Mouse (Mus musculus) kidney, adult 2 months (tissue): ENCODE results near the gene Vasp. TPM values are rescaled to one million over a fixed set of nuclear protein-coding genes. Genes with fewer than 3 reads are reported as not detected.

Experiments
- DNase-seq: peaks from one replicate; pipeline ENCODE4 v3.0.0; 2021
- H3K27ac ChIP-seq: fragments of 200-500 bp; 2 replicates; pipeline ENCODE4 v1.5.1; 2012; ENCODE audit warnings: low read depth, low read length, control low read depth, inconsistent platforms; ENCODE audit not compliant: insufficient read depth
- H3K27me3 ChIP-seq: fragments of 200-500 bp; replicated peaks from 2 replicates; pipeline ENCODE4 v1.6.1; 2012; ENCODE audit warnings: mild to moderate bottlenecking, moderate library complexity, low read length, inconsistent platforms; ENCODE audit not compliant: control insufficient read depth, insufficient read depth
- H3K36me3 ChIP-seq: fragments of 200-500 bp; 2 replicates; pipeline ENCODE4 v1.6.1; 2012; ENCODE audit warnings: mild to moderate bottlenecking, moderate library complexity, low read length, inconsistent platforms; ENCODE audit not compliant: control insufficient read depth, insufficient read depth
- H3K4me1 ChIP-seq: fragments of 200-500 bp; 2 replicates; pipeline ENCODE4 v1.6.1; 2011; ENCODE audit warnings: low read length; ENCODE audit not compliant: control insufficient read depth, insufficient read depth
- H3K4me3 ChIP-seq: fragments of 200-500 bp; 2 replicates; pipeline ENCODE4 v1.5.1; 2011; ENCODE audit warnings: mild to moderate bottlenecking, low read depth, low read length, control low read depth; ENCODE audit not compliant: insufficient read depth
- CTCF ChIP-seq: fragments of 200-500 bp; conservative IDR thresholded peaks from 2 replicates; pipeline ENCODE4 v1.5.1; 2011; ENCODE audit warnings: low read depth, mild to moderate bottlenecking, control low read depth, low read length, moderate library complexity, mixed read lengths; ENCODE audit not compliant: insufficient read depth, insufficient read length
- POLR2A ChIP-seq: fragments of 200-500 bp; IDR thresholded peaks from one replicate; pipeline ENCODE4 v1.6.1; 2011; ENCODE audit warnings: low read depth, low read length, control low read depth
- WGBS: fragments of 180-500 bp; shearing (Covaris S2); methylation state at CpG from one replicate; pipeline ENCODE4 v1.1.7; 2018; 5-methylcytosine and 5-hydroxymethylcytosine counted together
- polyA plus RNA-seq: library from polyadenylated mRNA; depleted of rRNA; stranded (reverse); fragments of >200 nt; gene quantifications from 2 replicates; pipeline ENCODE4 v1.2.3, GENCODE M21; 2012

The Vasp gene
- polyA plus RNA-seq, 1 experiment: 71.5 TPM

- Histone ChIP-seq H3K36me3 (no peaks in the 10 kb centered on the region), H3K4me3 (no peak overlapping the region), H3K27me3 (no peaks in the 10 kb centered on the region), H3K4me1 (no peaks in the 10 kb centered on the region), H3K27ac (0 out of 2 replicates have a peak overlapping the region, but pooled peaks have one; percentile 12)
- 52% methylated on average over 9 of the region's 9 CpGs for WGBS
- no peak for DNase-seq
- TF ChIP-seq CTCF (no peak), POLR2A (no peak)
Measured at GRCm38 (mm10) chr7:19214940-19215339, 56.7 kb downstream of the Vasp start.

GRCm38 (mm10) chr7:19214369-19214768 is 57.2 kb downstream of the Vasp start:
- no peak overlapping the region for H3K4me3 ChIP-seq
- TF ChIP-seq CTCF: no peak
- no peak for TF ChIP-seq POLR2A
- 49% methylated on average over 7 of the region's 7 CpGs for WGBS
- no peak overlapping the region for H3K27ac ChIP-seq
- no peak for DNase-seq
- H3K27me3 ChIP-seq: no peaks in the 10 kb centered on the region
- no peaks in the 10 kb centered on the region for H3K36me3 ChIP-seq
- no peaks in the 10 kb centered on the region for H3K4me1 ChIP-seq

GRCm38 (mm10) chr7:19213385-19213784 is 58.2 kb downstream of the Vasp start:
- Histone ChIP-seq H3K27me3 (no peaks in the 10 kb centered on the region), H3K36me3 (no peaks in the 10 kb centered on the region), H3K27ac (peak overlapping the region; percentile 21; the same call in 1 of the 2 replicates), H3K4me1 (no peaks in the 10 kb centered on the region), H3K4me3 (peak overlapping the region; percentile 63)
- TF ChIP-seq CTCF: no peak
- no peak for TF ChIP-seq POLR2A
- WGBS: 55% methylated on average over 2 of the region's 2 CpGs
- peak; percentile 37 for DNase-seq

GRCm38 (mm10) chr7:19211996-19212755 is 59.4 kb downstream of the Vasp start, which contains the start of gene Gpr4:
TSS of gene Gpr4 (plus strand) at chr7:19212538.
- Histone ChIP-seq H3K27ac (peak within 1 kb of the TSS; percentile 27; the same call in 1 of the 2 replicates), H3K27me3 (no peaks in the 10 kb centered on the region), H3K36me3 (no peaks in the 10 kb centered on the region), H3K4me3 (peak within 1 kb of the TSS; percentile 63), H3K4me1 (no peaks in the 10 kb centered on the region)
- WGBS: 3% methylated on average over 30 of the region's 30 CpGs
- no peak for TF ChIP-seq CTCF
- no peak for TF ChIP-seq POLR2A
- peak; percentile 51 for DNase-seq

DNA sequence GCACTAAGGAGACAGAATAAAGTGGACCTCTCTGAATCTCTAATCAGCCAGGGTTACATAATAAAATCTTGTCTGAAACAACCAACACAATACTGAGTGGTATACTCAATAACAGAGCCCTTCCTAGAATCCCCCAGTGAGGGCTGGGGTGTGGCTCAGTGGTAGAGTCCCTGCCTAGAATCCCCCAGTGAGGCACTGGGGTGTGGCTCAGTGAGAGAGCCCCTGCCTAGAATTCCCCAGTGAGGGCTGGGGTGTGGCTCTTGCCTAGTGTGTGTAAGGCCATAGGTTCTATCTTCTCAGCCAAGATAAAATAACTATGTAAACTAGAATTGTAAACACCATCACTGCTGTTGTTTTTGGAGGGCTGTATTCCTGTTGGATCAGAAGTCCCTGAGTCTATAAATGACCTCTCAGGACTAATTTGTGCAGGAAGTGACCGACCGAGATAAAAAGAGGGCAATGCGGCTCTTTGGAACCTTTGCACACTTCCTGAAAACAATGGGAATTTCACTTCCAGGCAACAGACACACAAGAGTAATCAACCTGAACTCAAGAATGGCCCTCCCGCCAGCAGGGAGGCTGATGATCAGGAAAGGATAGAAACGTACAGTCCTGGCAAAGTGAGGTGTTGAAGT is 60.5 kb downstream of the Vasp start:
- no peaks in the 10 kb centered on the region for H3K36me3 ChIP-seq
- TF ChIP-seq POLR2A (no peak), CTCF (no peak)
- no peaks in the 10 kb centered on the region for H3K4me1 ChIP-seq
- peak; percentile 60 for DNase-seq
- 13% methylated on average over 5 of the region's 5 CpGs for WGBS
- no peaks in the 10 kb centered on the region for H3K27me3 ChIP-seq
- no peak overlapping the region for H3K4me3 ChIP-seq
- 0 out of 2 replicates have a peak overlapping the region, but pooled peaks have one; percentile 27 for H3K27ac ChIP-seq

DNA sequence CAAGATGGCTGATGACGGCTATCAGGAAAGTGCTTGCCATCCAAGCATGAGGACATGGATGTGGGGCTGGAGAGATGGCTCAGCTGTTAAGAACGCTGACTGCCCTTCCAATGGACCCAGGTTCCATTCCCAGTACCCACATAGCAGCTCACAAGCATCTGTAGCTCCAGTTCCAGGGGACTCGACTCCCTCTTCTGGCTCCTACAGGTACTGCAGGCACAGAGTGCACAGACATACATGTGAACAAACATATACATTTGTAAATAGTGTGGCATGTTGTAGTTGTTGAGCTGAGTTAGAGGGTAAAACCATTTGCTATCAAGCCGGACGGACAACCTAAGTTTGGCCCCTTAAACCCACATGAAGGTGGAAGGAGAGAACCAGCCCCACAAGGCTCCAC is 61.6 kb downstream of the Vasp start:
- H3K4me1 ChIP-seq: no peaks in the 10 kb centered on the region
- TF ChIP-seq POLR2A: no peak
- no peak; the same call in 1 of the 2 replicates for TF ChIP-seq CTCF
- H3K36me3 ChIP-seq: no peaks in the 10 kb centered on the region
- H3K27me3 ChIP-seq: no peaks in the 10 kb centered on the region
- DNase-seq: no peak
- no peak overlapping the region for H3K27ac ChIP-seq
- WGBS: 96% methylated on average over 5 of the region's 5 CpGs
- H3K4me3 ChIP-seq: no peak overlapping the region

DNA sequence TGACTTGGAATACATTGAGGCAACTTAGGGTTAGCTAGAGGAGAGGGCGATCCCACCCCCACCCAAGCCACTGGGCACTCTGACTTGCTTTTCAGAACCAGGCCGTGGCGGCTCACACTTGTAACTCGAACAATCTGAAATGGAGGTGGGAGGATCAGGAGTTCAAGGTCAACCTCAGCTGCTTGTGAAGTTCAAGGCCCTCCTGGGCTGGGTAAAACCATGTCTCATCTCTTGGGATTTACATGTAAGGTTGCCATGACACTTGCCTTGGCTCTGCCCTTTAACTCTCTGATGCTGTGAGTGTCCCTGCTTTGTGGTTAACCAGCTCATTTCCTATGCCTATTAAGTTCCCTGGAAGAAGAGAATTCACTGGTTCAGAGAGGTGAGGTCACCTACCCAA is 62.1 kb downstream of the Vasp start:
- no peaks in the 10 kb centered on the region for H3K4me1 ChIP-seq
- DNase-seq: no peak
- 63% methylated on average over 4 of the region's 4 CpGs for WGBS
- H3K36me3 ChIP-seq: no peaks in the 10 kb centered on the region
- H3K4me3 ChIP-seq: no peak overlapping the region
- TF ChIP-seq CTCF (no peak), POLR2A (no peak)
- H3K27ac ChIP-seq: no peak overlapping the region
- no peaks in the 10 kb centered on the region for H3K27me3 ChIP-seq
